Mouse (Mus musculus) T-cell, adult 2 months (primary cell): ENCODE measurements around the gene Dusp16.

ENCODE experiments used
- DNase-seq: peaks from one replicate; pipeline ENCODE4 v3.0.0; 2022; ENCODE audit warnings: low spot score

Gene Dusp16

GRCm38 (mm10) chr6:134792141-134793045, at the start of gene Dusp16:
Gene Dusp16, minus strand, starts transcription at chr6:134792625.
- DNase-seq: peak; percentile 86

DNA sequence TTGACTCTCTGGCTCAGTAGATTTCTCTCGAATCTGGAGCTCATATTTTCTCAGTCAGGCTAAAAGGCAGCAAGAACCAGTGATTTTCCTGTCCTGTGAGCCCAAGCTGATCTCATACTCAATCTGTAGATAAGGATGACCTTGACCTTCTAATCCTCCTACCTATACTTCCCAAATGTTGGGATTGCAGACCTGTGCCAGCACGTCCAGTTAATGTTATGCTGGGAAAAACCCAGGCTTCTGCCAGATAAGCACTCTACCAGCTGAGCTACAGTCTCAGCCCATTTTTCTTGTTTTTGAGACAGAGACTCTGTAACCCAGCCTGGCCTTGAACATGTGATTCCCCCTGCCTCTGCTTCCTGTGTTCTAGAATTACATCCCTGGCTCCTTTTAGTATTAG, 47.9 kb upstream of the Dusp16 start:
- no peak for DNase-seq

DNA sequence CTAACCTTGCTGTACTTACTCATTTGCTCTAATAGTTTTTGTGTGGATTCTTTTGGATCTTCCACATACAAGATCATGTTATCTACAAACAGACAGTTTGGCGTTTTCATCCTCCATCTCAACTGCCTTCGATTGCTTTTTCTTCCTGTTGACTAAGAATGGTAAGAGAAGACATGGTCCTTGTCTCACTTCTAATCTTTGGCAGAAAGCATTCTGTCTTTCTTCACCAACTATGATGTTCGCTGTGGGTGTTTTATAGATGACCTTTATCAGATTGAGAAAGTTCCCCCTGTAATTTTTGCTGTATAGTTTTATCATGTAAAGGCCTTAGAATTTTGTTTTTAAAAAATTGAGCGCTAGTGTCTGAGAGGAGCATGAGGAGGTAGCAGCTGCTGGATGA, 45.7 kb upstream of the Dusp16 start:
- no peak for DNase-seq

GRCm38 (mm10) chr6:134834585-134835251, 42.3 kb upstream of the Dusp16 start:
- no peak for DNase-seq

DNA sequence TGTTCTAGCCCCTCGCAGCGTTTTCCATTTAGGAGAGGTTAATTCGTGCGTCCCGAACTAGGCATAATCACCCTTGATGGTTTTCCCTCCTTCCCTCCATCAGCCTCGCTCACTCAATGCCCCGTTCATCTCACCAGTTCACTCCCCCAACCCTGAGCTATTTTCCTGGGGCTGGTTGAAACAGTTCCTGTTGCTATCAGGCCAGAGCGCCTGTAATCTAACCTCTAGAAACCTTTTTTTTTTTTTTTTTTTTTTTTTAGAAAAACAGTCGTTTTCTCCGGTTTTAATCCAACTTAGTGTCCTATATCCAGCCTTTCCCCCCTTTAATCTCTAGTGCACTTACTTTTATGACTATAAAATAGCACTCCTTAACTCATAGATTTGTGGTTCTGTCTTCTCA, 38.4 kb upstream of the Dusp16 start:
- DNase-seq: no peak

DNA sequence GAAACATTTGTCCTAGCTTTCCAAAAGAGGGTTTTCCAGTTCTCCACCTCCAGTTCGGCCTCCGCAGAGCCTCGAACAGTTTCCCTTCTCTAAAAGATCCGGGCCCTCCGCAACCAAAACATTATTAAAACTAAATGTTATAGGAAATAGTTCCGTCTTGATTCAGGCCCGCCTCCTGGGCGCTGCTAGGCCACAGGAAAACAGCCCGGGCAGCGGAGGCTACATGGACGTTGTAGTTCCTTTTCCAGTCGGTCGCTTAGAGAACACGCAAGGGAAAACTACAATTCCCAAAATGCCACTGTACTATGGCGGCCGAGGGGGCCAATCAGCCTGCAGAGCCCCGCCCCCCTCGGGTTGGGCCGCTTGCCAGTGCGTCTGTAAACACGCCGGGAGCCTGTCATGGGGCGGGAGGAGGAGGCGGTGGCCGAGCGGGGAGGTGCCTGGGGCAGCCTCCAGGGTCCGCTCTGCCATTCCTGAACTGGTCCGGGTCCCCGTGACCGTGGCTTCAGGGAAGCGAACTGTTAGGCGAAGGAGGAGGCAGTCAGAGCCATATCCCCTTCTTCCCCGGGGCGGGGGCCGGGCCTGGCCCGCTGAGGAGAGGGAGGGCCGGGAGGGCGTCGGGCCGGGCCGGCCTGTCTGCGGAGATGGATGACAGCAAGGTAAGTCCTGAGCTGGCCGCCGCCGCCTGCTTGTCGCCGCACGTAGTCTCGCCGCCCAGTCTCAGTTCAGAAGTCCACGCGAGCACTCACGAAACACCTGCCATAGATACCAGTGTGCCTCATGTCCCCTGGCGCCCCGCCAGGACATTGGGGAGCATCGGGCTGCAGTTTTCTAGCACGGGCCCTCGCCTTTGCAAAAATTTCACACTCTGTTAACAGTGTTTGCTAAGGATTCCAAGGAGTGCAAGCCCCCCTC, 37.6 kb upstream of the Dusp16 start, which contains the start of gene Crebl2:
TSS of gene Crebl2 (plus strand) at position 369 of the 915 bp plus-strand sequence.
- DNase-seq: peak; percentile 97

DNA sequence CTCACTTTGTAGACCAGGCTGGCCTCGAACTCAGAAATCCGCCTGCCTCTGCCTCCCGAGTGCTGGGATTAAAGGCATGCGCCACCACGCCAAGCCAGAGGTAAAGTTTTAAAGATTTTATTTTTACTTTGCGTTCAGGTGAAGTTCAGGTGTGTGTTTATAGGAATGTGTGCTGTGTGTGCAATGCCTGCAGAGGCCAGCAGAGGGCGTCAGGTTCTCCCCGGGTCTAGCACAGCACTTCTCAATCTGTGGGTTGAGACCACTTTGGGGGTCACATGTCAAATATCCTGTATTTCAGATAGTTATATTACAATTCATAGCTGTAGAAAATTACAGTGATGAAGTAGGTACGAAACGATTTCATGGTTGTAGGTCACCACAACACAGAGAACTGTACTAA, 30.4 kb upstream of the Dusp16 start:
- peak; percentile 13 for DNase-seq

- no peak for DNase-seq
Measured at GRCm38 (mm10) chr6:134820411-134820810, 28.0 kb upstream of the Dusp16 start.

GRCm38 (mm10) chr6:134819741-134820140, 27.3 kb upstream of the Dusp16 start:
- no peak for DNase-seq

DNA sequence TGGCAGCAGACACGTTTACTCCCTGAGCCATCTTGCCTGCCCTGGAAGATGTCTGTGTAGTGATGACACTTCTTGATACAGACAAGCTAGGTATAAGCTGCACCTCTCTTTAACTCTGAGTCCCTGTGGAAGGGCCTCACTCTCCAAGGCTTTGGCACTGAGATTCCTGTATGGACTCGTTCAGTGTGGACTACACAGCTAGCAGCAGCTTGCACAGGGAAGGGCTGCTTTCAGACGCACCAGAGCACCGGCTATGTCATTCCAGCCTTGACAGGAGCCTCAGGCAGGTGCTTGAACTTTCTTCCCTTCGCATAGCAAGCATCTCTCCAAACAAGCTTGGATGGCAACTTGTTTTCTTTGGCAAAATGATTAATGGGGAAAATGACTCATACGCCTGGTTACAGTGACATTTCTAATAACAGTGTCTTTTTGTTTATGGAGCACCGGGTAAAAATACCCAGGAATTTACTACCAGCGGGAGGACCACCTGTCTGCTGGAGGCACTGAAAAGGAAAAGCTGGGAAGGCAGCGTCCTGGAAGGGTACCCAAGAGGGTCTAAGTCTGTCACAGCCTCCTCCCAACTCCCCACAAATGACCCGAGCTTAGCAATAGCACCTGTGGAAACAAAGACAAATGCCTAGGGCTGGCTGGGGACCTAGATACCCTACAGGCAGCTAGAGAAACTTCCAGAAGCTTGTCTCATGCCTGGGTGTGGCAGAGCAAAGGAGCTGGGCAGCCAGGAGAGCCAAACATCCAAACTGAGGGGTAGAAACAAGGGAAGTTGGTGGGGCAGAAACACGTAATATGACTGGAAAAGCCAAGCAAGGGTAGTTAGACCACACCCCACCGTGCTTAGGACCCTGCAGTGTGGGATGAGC, 24.9 kb upstream of the Dusp16 start:
- no peak for DNase-seq

- DNase-seq: no peak
Measured at GRCm38 (mm10) chr6:134813066-134813465, 20.6 kb upstream of the Dusp16 start.

DNA sequence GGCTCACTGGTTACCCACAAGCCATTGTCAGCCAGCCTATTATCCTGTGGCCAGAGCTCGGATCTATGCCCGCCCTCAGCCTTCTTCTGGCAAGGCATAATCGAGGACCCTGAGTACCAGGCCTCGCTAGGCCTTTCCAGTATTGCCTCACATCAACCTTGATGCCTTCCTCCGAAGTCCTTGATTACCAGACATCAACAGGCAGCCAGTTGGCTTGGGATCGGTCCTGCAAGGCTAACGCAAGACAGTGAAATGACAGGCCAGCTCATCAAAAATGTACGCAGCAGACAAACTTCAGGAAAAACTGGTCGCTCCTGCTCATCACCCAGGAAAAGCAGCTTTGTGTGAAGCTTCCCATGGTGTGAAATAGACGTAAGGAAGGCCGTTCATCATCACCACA, 15.4 kb upstream of the Dusp16 start:
- DNase-seq: no peak

GRCm38 (mm10) chr6:134807091-134807490, 14.7 kb upstream of the Dusp16 start:
- no peak for DNase-seq

GRCm38 (mm10) chr6:134806130-134806529, 13.7 kb upstream of the Dusp16 start:
- DNase-seq: no peak

- DNase-seq: no peak
Measured at GRCm38 (mm10) chr6:134804736-134805277, 12.4 kb upstream of the Dusp16 start.

GRCm38 (mm10) chr6:134802641-134803043, 10.2 kb upstream of the Dusp16 start:
- no peak for DNase-seq

GRCm38 (mm10) chr6:134801483-134801882, 9.1 kb upstream of the Dusp16 start:
- no peak for DNase-seq

DNA sequence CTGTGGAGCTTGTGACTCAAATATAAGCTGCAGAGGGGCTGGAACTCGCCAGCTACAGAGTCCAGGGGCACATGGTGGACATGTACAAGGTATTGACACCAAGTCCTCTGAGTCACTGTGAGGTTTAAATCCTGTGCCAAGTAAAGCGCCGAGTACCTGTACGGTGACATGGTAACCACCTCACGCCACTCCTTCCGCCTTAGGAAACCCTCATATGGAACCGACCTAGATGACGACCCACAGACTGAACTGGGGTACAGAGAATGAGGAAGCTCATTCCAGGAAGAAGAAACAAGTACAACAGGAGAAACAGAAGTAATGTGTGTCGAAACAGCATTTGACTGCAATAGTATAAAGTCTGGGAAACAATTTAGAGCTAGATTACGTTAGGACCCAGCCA, 3.9 kb upstream of the Dusp16 start:
- DNase-seq: no peak

DNA sequence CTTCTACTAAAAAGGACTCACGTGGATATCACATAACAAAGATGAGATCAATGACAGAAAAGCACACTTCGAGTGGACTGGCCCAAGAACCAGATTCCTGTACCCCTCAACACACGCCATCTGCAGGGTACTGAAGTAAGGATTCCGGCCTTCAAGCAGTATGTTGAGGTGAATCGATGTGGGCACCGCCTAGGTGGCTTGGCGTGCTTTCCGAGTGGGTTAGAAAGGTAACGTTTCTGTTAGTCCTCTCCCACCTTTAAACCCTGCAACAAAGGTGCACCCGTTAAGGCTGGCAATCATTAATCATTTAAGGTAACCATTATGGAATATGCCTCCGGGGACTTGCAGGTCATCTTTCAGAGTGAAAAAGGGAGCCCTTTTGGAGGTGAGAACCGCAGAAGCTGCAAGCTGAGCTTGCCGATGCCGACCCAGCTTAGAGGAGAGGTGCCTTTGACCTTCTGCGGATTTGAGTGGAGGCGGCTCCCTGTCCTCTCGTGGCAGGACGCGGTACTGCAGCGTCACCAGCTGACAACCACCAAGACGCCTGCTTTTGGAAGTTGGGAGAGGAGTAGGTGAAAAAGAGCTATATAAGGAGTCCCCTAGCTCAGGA, 1.6 kb upstream of the Dusp16 start:
- DNase-seq: peak; percentile 77

DNA sequence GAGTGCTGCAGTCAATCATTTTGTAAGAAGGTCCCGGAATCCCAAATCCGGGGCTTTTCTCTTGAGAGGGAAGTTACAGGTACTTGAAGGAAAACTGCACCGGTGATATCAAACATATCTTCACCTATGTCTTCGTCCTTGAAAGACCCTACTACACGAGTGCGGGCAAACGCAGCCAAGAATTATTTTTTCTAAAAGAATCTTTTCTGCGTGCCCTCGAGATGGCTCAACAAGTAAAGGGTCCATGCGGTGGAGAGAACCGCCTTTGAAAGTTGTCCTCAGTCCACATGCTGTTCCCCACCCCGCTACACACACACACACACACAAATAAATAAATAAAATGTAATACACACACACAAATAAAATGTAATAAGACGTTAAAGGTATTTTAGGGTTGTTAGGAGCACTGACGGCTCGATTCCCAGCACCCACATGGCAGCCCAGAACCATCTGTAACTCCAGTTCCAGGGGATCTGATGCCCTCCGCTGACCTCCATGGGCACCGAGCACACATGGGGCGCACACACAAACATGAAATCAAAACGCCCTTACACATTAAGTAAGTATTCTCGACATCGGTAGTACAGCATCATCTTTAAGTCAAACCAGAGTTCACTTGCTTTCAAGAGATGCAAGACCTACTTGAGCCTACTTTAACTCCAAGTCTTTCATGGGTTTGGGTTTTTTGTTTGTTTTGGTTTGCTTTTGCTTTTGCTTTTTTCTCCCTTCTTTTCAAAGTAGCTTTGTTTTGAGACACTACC, 801 bp upstream of the Dusp16 start:
- DNase-seq: no peak
